Mouse (Mus musculus) CH12.LX (cell line): ENCODE measurements around the gene Adamtsl1. TPM values are rescaled to one million over a fixed set of nuclear protein-coding genes. Genes with fewer than 3 reads are reported as not detected.

ENCODE experiments used
- DNase-seq: peaks from one replicate; pipeline ENCODE4 v3.0.0-alpha.2; 2013; ENCODE audit errors: extremely low read depth
- H3K27ac ChIP-seq: 2 replicates; pipeline ENCODE4 v1.5.1; 2012; ENCODE audit warnings: low read depth, mild to moderate bottlenecking, control low read depth, moderate library complexity; ENCODE audit not compliant: insufficient read depth
- H3K27me3 ChIP-seq: replicated peaks from 2 replicates; pipeline ENCODE3; 2012; ENCODE audit warnings: inconsistent platforms
- H3K36me3 ChIP-seq, 2 experiments: replicated peaks in 1 of 2; 2 replicates each; pipeline versions ENCODE3 to v1.6.1; 2012; ENCODE audit warnings: inconsistent platforms in 1 of 2, low read length in 1 of 2, mild to moderate bottlenecking in 1 of 2, mixed read lengths in 1 of 2, moderate library complexity in 1 of 2; ENCODE audit not compliant: control insufficient read depth in 1 of 2, insufficient read depth in 1 of 2
- H3K4me1 ChIP-seq, 2 experiments: 2 replicates each; pipeline ENCODE4 v1.6.1; 2012; ENCODE audit warnings: inconsistent platforms in 1 of 2, moderate library complexity in 1 of 2; ENCODE audit not compliant: insufficient read depth in 2 of 2, control insufficient read depth in 1 of 2
- H3K4me2 ChIP-seq: 2 replicates; pipeline ENCODE4 v1.6.1; 2012; ENCODE audit warnings: low read depth, mild to moderate bottlenecking, control low read depth; ENCODE audit not compliant: poor library complexity, insufficient read depth, severe bottlenecking
- H3K4me3 ChIP-seq, 3 experiments: fragments of 150-350 bp in 1 of 3; sonication (generic) in 1 of 3; replicated peaks in 1 of 3; 2 replicates each; pipeline versions ENCODE3 to v1.5.1; 2011 to 2012; ENCODE audit warnings: low read depth in 2 of 3, low read length in 2 of 3, mild to moderate bottlenecking in 2 of 3, moderate library complexity in 2 of 3, control low read depth in 1 of 3, improper control_type of control experiment in 1 of 3, inconsistent platforms in 1 of 3, mixed read lengths in 1 of 3; ENCODE audit not compliant: poor library complexity in 1 of 3
- H3K79me2 ChIP-seq: replicated peaks from 2 replicates; pipeline ENCODE4 v1.6.1; 2012; ENCODE audit warnings: mild to moderate bottlenecking, moderate library complexity; ENCODE audit not compliant: control insufficient read depth, poor library complexity, insufficient read depth, severe bottlenecking; ENCODE audit errors: extremely low read depth
- H3K9ac ChIP-seq: 2 replicates; pipeline ENCODE4 v1.6.1; 2012; ENCODE audit warnings: low read depth, mild to moderate bottlenecking, control low read depth, moderate library complexity; ENCODE audit not compliant: insufficient read depth
- H3K9me3 ChIP-seq: replicated peaks from 2 replicates; pipeline ENCODE3; 2012; ENCODE audit warnings: low read length, inconsistent platforms, mixed read lengths
- CHD2 ChIP-seq: IDR thresholded peaks from 2 replicates; pipeline ENCODE4 v1.6.1; 2011; ENCODE audit warnings: low read length, improper control_type of control experiment
- ELF1 ChIP-seq: IDR thresholded peaks from 2 replicates; pipeline ENCODE4 v1.6.1; 2014; ENCODE audit warnings: low read depth, mild to moderate bottlenecking, inconsistent platforms, low read length, improper control_type of control experiment
- ETS1 ChIP-seq: conservative IDR thresholded peaks from 2 replicates; pipeline ENCODE4 v1.6.1; 2012; ENCODE audit warnings: low read depth, mild to moderate bottlenecking, inconsistent platforms, low read length, improper control_type of control experiment, moderate library complexity
- GABPA ChIP-seq: IDR thresholded peaks from 2 replicates; pipeline ENCODE4 v1.6.1; 2012; ENCODE audit warnings: low read depth, low read length, improper control_type of control experiment, inconsistent platforms; ENCODE audit not compliant: insufficient replicate concordance
- HCFC1 ChIP-seq: IDR thresholded peaks from 2 replicates; pipeline ENCODE4 v1.6.1; 2012; ENCODE audit warnings: low read depth, mild to moderate bottlenecking, inconsistent platforms, low read length, improper control_type of control experiment
- IRF4 ChIP-seq: IDR thresholded peaks from 2 replicates; pipeline ENCODE4 v1.6.1; 2014; ENCODE audit warnings: low read depth, mild to moderate bottlenecking, inconsistent platforms, low read length, improper control_type of control experiment
- JUND ChIP-seq: conservative IDR thresholded peaks from 2 replicates; pipeline ENCODE4 v1.6.1; 2011; ENCODE audit warnings: low read depth, low read length, improper control_type of control experiment
- KAT2A ChIP-seq: IDR thresholded peaks from 2 replicates; pipeline ENCODE4 v1.6.1; 2012; ENCODE audit warnings: low read length, improper control_type of control experiment, inconsistent platforms; ENCODE audit not compliant: insufficient replicate concordance
- MAFK ChIP-seq: IDR thresholded peaks from 2 replicates; pipeline ENCODE4 v1.6.1; 2011; ENCODE audit warnings: low read length, improper control_type of control experiment; ENCODE audit not compliant: insufficient replicate concordance
- MAX ChIP-seq: IDR thresholded peaks from 2 replicates; pipeline ENCODE4 v1.6.1; 2011; ENCODE audit warnings: low read length, improper control_type of control experiment
- MAZ ChIP-seq: IDR thresholded peaks from 2 replicates; pipeline ENCODE4 v1.6.1; 2012; ENCODE audit warnings: low read depth, mild to moderate bottlenecking, inconsistent platforms, low read length, improper control_type of control experiment, moderate library complexity
- MEF2A ChIP-seq: IDR thresholded peaks from 2 replicates; pipeline ENCODE4 v1.6.1; 2014; ENCODE audit warnings: low read depth, mild to moderate bottlenecking, inconsistent platforms, low read length, improper control_type of control experiment, borderline replicate concordance
- MXI1 ChIP-seq: IDR thresholded peaks from 2 replicates; pipeline ENCODE4 v1.6.1; 2011; ENCODE audit warnings: mild to moderate bottlenecking, low read depth, low read length, improper control_type of control experiment
- NELFE ChIP-seq: IDR thresholded peaks from 2 replicates; pipeline ENCODE4 v1.6.1; 2011; ENCODE audit warnings: low read depth, low read length, improper control_type of control experiment
- POLR2A ChIP-seq: IDR thresholded peaks from 2 replicates; pipeline ENCODE4 v1.6.1; 2011; ENCODE audit warnings: low read depth, mild to moderate bottlenecking, improper control_type of control experiment, low read length
- POLR2AphosphoS2 ChIP-seq: IDR thresholded peaks from 2 replicates; pipeline ENCODE4 v1.6.1; 2011; ENCODE audit warnings: low read depth, low read length, improper control_type of control experiment
- RAD21 ChIP-seq: IDR thresholded peaks from 2 replicates; pipeline ENCODE4 v1.6.1; 2011; ENCODE audit warnings: low read depth, mild to moderate bottlenecking, low read length, improper control_type of control experiment, moderate library complexity
- RCOR1 ChIP-seq: conservative IDR thresholded peaks from 2 replicates; pipeline ENCODE4 v1.6.1; 2012; ENCODE audit warnings: low read depth, mild to moderate bottlenecking, inconsistent platforms, low read length, improper control_type of control experiment
- SIN3A ChIP-seq: IDR thresholded peaks from 2 replicates; pipeline ENCODE4 v1.6.1; 2012; ENCODE audit warnings: low read length, improper control_type of control experiment, inconsistent platforms
- SMC3 ChIP-seq: IDR thresholded peaks from 2 replicates; pipeline ENCODE4 v1.6.1; 2011; ENCODE audit warnings: low read depth, low read length, improper control_type of control experiment
- TBP ChIP-seq: conservative IDR thresholded peaks from 2 replicates; pipeline ENCODE4 v1.6.1; 2011; ENCODE audit warnings: low read depth, low read length, improper control_type of control experiment
- TCF12 ChIP-seq: IDR thresholded peaks from 2 replicates; pipeline ENCODE4 v1.6.1; 2014; ENCODE audit warnings: low read depth, mild to moderate bottlenecking, inconsistent platforms, low read length, improper control_type of control experiment
- UBTF ChIP-seq: IDR thresholded peaks from 2 replicates; pipeline ENCODE4 v1.6.1; 2012; ENCODE audit warnings: low read depth, mild to moderate bottlenecking, inconsistent platforms, low read length, improper control_type of control experiment, moderate library complexity
- USF2 ChIP-seq: conservative IDR thresholded peaks from 2 replicates; pipeline ENCODE4 v1.6.1; 2011; ENCODE audit warnings: low read depth, low read length, improper control_type of control experiment
- ZC3H11A ChIP-seq: IDR thresholded peaks from 2 replicates; pipeline ENCODE4 v1.6.1; 2012; ENCODE audit warnings: low read depth, mild to moderate bottlenecking, inconsistent platforms, low read length, improper control_type of control experiment
- ZMIZ1 ChIP-seq: IDR thresholded peaks from 2 replicates; pipeline ENCODE4 v1.6.1; 2012; ENCODE audit warnings: low read depth, mild to moderate bottlenecking, inconsistent platforms, low read length, improper control_type of control experiment
- ZNF384 ChIP-seq: IDR thresholded peaks from 2 replicates; pipeline ENCODE4 v1.6.1; 2012; ENCODE audit warnings: low read depth, low read length, improper control_type of control experiment, inconsistent platforms
- dilution Hi-C: fragments of 300-500 bp; cut with MboI; formaldehyde crosslinking; loops from 2 replicates; pipeline ENCODE4 v1.14.3; 2020; ENCODE audit warnings: low sequenced_read_pairs; ENCODE audit not compliant: extremely low pct_unique_long_range_greater_than_20kb, extremely low pct_ligation_motif_present
- in situ Hi-C: fragments of 300-500 bp; cut with MboI; formaldehyde crosslinking; loops from 3 replicates; pipeline ENCODE4 v1.14.3; 2019; ENCODE audit warnings: low sequenced_read_pairs, low pct_ligation_motif_present, low pct_unique_long_range_greater_than_20kb, mixed read lengths
- polyA plus RNA-seq: library from polyadenylated mRNA; unstranded; fragments of >175 nt; gene quantifications from 2 replicates; pipeline ENCODE4 v1.2.1, GENCODE M21; 2012; ENCODE audit warnings: low read depth; ENCODE audit not compliant: insufficient read length
- total RNA-seq, 2 experiments: library from RNA; depleted of rRNA; stranded (reverse); fragments of 300-350 nt in 1 of 2; fragments of >200 nt in 1 of 2; gene quantifications; 2 replicates each; pipeline ENCODE4 v1.2.3; 2012 to 2014

Adamtsl1 gene
- total and polyA plus RNA-seq, 3 experiments: not detected

DNA sequence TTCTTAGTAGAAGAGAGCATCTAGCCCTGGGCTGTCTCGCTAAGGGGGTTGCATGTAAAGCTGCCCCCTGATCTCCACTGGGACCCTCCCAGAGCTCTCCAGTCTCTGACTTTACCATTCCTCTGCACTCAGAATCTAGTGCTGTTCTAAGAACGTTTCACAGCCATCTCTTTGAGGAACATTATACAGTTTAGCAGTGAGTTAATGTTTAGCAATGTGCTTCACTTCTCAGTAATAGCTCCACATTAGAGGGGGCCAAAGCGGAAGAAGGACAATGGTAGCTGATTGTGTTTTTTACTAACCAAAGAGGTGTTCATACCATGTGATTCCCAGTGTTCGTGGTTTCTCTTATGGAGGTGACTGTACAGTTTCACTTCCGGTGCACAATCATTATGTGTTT is 425.5 kb downstream of the Adamtsl1 start:
- no peak for DNase-seq
- H3K4me2 ChIP-seq: no peak overlapping the region
- H3K79me2 ChIP-seq: no peaks in the 10 kb centered on the region
- no peak overlapping the region for H3K4me3 ChIP-seq
- dilution Hi-C loops: no loop called here
- no peaks in the 10 kb centered on the region for H3K27me3 ChIP-seq
- no peak for TF ChIP-seq USF2
- TF ChIP-seq, all 38 proteins: peak for 0
- Histone ChIP-seq H3K27ac (no peak overlapping the region), H3K36me3 (no peaks in the 10 kb centered on the region), H3K9me3 (peaks cover 48% of the 10 kb centered on the region), H3K9ac (no peak overlapping the region), H3K4me1 (no peaks in the 10 kb centered on the region)
- in situ Hi-C loops: no loop called here

DNA sequence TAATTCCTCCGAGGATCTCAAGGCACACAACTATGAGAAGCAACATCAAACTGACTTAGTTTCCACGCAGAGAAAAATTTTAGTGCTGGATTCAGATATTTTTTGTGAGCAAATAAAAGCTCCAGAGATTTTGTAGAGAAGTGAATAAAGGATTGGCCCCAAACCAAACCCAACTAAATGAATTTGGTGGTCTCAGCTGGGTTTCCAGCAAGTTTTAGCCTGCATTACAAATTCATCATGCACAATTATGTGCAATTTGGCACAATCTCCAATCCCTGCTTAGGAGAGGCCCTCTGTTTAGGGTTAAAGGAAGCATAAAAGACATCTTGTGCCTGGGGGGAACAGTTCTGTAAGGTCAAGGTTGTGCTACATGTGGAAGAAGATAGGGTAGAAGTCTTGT is 427.9 kb downstream of the Adamtsl1 start:
- dilution Hi-C loops (no loop called here), in situ Hi-C loops (no loop called here)
- no peaks in the 10 kb centered on the region for H3K79me2 ChIP-seq

DNA sequence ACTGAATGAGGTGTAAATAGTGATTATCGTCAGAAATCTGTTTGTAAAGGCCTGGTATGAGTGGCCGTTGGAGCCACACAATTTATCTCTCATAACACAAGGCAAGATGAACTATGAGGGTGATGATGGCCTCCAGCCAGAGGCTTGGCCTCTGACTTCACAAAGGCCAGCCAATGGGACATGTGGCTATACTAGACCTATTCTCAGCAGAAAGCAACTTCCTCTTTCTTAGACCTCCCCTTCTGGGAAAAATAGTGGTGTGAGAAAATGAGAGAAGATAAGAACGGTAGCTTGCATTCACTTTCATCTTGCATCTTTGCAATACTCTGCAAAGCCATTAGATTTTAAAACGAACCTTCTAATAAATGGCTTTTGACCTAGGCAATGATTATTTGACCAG is 439.6 kb downstream of the Adamtsl1 start:
- no peak for TF ChIP-seq ZC3H11A
- no peak for TF ChIP-seq RCOR1
- TF ChIP-seq HCFC1: no peak
- no peak for TF ChIP-seq GABPA
- TF ChIP-seq MAX: no peak
- TF ChIP-seq ZMIZ1: no peak
- TF ChIP-seq IRF4: no peak
- no peak for TF ChIP-seq USF2
- TF ChIP-seq CHD2: no peak
- TF ChIP-seq POLR2AphosphoS2: no peak
- no peak for TF ChIP-seq UBTF
- TF ChIP-seq POLR2A: no peak
- TF ChIP-seq ETS1: no peak
- TF ChIP-seq MAFK: no peak
- no peak for TF ChIP-seq TBP
- no peak for TF ChIP-seq RAD21
- no peak for TF ChIP-seq KAT2A
- TF ChIP-seq, all 38 proteins: peak for 0
- Histone ChIP-seq H3K4me3 (no peak overlapping the region), H3K4me2 (no peak overlapping the region), H3K27ac (no peak overlapping the region), H3K36me3 (no peaks in the 10 kb centered on the region), H3K27me3 (no peaks in the 10 kb centered on the region), H3K79me2 (no peaks in the 10 kb centered on the region), H3K9me3 (peaks cover 43% of the 10 kb centered on the region), H3K9ac (no peak overlapping the region), H3K4me1 (no peaks in the 10 kb centered on the region)
- no peak for DNase-seq
- in situ Hi-C loops: no loop called here
- dilution Hi-C loops: no loop called here

More for the DNA sequence above, 427.9 kb downstream of the Adamtsl1 start:
- Histone ChIP-seq H3K4me2 (no peak overlapping the region), H3K27me3 (no peaks in the 10 kb centered on the region), H3K4me1 (no peaks in the 10 kb centered on the region), H3K4me3 (no peak overlapping the region), H3K36me3 (no peaks in the 10 kb centered on the region), H3K9ac (no peak overlapping the region), H3K9me3 (peaks cover 51% of the 10 kb centered on the region), H3K27ac (no peak overlapping the region)
- no peak for TF ChIP-seq TCF12
- TF ChIP-seq ELF1: no peak
- TF ChIP-seq USF2: no peak
- no peak for TF ChIP-seq ZC3H11A
- TF ChIP-seq MAFK: no peak
- TF ChIP-seq MEF2A: no peak
- no peak for TF ChIP-seq POLR2A
- TF ChIP-seq MAX: no peak
- TF ChIP-seq RAD21: no peak
- TF ChIP-seq MXI1: no peak
- TF ChIP-seq SMC3: no peak
- TF ChIP-seq SIN3A: no peak
- TF ChIP-seq NELFE: no peak
- no peak for TF ChIP-seq RCOR1
- no peak for TF ChIP-seq JUND
- TF ChIP-seq POLR2AphosphoS2: no peak
- TF ChIP-seq CHD2: no peak
- TF ChIP-seq GABPA: no peak
- no peak for TF ChIP-seq ZNF384
- no peak for TF ChIP-seq MAZ
- DNase-seq: no peak
